Mouse (Mus musculus): ENCODE measurements at regions not wholly inside any gene's neighbourhood (a gene's known extent, or its start where the extent isn't known, plus 50 kb on each side); places are given as distances from the start of the nearest gene placed in this dataset.

DNA sequence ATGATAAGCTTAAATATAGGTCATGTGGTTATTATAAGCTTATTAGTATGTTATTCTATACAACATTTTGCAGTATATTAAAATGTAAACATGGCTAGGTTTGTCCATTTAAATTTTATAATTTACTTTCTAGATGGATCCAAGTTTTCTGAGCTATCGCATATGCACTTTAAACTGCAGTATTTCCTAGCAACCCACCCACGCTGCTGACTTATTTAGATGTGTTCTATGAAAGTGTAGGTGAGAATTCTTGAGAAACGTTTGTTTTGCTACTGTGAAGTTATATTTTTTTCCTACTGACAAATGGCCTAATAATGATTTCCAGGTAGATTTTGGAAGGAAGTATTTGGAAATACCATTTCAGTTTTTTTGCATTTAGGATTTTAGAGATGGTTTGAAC is 308.0 kb downstream of the Gbe1 start:
- DNase-seq, result no peak

DNA sequence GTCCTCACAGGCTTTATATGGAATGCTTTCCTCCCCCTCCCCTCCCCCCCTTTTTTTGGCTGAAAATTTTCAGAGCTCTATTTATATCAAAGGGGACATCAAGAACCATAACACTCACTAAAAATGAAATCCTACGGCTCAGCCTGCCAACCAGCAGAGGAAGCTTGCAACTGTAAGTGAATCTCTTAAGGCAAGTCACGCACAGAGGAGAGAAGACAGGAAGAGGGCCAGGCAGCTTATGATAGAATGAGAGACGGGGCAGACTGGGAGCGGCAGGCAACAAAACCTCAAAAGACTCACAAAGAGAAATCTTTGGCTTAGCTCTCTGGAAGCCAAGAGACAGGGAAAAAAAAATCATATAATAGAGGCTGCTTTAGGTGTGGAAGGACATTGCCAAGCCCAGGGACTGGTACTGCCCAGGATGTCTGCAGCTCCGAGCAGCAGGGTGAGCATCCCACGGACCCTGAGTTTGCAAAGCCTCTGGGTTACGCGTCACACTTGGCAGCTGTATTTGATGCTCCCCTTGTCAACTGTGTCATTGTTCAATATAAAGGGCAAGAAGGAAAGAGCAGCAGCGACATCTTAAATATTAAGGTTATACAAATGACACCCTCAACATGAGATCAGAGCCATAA is 330.0 kb downstream of the Gbe1 start:
- DNase-seq, result peak; percentile 7

DNA sequence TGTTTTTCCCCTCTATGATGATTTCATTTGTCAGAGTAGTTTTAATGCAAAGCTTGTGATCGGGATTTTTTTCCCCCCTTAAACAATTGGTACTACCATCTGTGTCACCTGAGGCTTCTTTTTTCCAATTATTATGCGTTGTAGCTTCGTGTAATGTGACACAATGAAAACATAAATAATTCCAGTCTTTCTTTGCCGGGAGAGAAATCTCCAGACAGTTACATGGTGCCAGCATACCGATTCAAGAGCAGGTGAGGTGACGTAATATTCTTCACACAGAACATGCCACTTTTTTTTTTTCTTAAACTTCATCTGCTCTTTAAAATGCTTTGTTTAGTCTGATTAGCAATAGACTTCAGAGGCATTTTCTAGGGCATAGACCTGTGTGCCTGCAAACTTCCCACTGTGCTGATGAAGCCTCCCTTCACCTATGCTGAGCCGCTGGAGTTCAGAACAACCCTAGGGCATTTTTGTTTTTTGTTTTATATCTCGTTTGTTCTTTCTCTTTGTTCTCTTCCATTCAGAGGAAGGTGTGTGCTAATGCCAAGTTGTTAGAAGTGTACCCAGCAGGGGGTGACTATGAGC is 331.0 kb downstream of the Gbe1 start:
- no peak for DNase-seq

DNA sequence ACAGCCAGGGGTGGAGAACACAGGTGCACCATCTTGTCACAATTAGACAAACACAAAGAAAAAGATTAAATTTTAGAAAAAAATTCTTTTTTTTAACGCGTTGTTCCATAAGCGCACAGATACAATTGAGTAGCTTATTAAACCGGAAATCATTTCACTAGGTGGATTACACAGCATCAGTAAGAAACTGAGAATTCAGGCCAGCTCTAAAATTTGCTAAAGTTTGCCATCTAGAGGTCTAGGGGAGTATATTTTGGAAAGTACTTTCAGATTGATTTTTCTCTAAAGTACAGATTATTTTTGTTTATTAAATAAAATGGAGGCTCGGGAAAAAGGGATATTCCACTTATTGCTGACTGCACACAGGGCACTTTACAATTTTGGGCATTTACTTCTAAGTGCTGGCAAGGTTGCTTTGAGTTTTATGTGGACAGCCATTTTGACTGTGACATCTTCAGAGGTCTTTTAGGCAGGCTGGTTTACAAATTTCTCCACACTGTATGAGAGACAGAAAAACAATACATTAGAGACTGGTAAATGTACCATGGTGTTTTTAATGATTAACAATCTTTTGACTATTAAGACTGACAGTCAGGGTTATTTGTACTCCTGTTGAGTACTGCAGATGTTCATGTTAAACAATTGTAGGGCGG is 340.8 kb downstream of the Gbe1 start:
- no peak for DNase-seq

DNA sequence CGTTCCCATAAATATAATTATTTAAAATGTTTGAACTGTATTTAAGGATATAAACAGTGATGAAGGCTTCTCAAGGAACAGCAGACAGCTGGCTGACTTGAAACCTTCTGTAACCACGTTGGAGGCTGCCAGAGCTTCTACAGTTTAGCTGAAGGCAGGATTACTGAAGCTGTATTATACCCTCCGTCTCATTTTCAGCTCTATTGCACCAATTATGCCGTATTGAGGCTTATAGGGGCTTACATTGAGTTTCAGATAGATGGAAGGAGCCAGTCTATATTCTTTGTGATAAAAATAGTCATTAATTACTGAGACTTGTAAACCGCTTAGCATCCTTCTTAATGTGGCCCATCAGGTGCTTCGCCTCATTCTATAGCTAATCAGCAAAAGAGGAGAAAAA is 376.1 kb downstream of the Gbe1 start:
- DNase-seq, result no peak

DNA sequence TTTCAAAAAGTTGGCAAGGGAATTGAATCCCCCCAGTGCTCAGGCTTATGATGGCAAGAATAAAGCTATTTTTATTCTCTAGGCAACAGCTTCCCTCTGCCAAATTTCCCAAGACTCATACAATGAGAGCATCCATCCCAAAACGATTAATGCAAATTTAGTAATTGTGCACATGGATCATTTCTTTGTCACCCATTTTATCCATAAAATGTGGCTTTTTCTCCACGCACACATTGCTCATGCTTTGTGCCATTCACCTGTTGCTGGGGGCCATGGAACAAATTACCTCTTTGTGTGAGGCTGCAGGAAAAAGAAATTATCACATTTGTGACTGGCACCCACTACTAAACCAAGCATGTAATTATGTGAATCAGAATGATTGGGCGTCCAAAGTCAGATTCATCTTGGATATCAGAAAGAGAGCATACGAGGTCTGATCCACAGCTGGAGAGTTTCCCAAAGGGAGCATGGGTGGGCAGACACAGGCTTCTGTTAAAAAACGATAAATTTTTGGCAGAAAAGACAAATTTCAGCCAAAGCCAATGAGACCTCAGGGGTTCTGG is 411.1 kb downstream of the Gbe1 start:
- peak; percentile 3 for DNase-seq

DNA sequence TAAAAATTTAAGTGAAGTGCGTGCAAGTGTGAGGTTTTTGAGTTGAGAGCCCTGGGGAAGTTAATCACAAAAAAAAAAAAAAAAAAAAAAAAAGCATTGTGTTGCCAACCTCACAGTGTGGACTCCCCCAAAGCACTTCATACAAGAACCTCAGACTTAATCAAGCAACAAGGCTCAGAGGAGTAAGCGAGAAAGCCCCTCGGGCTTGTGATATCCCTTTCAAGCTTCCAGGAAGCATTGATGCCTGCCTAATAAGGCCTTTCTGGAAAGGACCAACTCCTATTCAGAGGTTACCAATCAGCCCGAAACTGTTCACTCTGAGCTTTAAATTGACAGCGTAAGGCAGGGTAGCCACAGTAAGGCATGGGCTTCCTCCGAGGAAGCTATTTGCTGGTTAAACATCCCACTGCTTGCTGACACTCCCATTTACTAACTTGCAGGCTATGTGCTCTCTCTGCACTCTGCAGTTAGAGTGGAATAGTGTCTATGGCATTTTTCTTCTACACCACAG is 411.6 kb downstream of the Gbe1 start:
- no peak for DNase-seq

DNA sequence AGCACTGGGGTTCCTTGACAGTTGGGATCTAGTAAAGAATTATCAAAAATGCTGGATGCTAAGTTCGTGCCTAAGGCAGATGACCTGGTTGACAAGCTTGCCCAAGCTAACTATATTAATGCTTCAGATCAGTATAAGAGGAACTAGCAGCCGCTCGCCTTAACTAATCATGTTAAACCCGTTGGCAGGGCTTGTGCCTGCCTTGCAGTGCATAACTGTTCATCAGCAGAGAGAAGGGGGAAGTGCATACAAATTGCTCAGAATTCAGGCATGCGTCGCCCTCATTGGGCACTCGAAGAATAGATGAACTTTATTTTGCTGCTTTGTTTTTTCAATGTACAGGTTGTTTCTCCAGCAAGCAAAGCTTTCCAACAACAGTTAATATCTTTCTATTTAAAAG is 419.3 kb downstream of the Gbe1 start:
- no peak for DNase-seq

DNA sequence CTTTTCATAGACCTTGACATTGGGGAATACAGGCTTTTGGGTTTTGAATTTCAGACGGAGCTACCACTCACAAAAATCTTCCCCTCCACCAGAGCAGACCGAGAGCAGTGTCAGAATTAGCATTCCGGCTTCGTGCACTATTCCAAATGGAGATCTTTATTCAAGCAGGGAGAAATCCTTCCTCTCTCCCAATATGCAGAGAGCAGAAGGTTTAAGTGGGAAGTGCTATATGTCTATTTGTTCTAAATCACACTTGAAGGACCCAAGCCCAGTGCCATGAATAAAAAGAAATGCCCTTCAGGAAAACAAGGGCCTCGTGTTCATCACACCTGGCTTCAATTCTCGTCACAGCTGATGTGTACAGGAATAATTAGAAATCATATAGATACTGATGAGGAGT is 426.3 kb downstream of the Gbe1 start:
- no peak for DNase-seq

DNA sequence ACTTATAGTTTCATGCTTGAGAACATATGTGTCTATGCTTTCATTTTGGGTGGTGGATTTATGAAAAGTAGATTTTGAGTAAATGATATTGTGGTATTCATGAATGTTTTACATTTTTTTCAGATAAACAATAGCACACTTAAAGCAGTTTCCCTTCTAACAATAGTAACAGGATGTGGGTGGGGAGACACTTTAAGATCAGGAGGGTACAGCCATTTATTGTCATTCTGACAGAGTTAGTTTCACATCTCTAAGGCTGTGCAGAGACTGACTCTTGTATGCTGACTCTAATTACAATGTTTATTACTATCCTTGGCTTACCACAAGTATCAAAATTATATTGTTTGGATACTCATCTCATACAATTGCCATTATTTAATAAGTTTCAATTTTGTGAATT is 440.5 kb downstream of the Gbe1 start:
- DNase-seq, result no peak

DNA sequence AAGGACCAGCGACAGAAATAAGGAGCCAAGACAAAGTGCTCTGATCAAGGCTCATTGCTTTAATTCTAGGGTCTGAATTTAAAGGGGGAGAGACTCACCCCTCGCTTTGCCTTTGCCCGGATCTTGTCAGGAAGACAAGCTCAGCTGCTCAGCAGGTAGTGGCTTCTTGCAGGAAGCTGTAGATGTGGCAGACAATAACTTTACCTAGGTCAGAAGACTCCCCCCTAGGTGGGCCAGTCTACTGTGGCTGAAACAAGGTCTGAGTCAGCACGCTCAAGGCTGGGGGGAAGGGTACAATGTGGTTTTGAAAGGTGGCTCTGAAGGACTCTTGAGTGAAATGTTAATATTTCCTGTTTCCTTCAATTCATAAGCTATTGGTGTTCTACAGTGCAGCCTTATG is 484.3 kb downstream of the Gbe1 start:
- no peak for DNase-seq

DNA sequence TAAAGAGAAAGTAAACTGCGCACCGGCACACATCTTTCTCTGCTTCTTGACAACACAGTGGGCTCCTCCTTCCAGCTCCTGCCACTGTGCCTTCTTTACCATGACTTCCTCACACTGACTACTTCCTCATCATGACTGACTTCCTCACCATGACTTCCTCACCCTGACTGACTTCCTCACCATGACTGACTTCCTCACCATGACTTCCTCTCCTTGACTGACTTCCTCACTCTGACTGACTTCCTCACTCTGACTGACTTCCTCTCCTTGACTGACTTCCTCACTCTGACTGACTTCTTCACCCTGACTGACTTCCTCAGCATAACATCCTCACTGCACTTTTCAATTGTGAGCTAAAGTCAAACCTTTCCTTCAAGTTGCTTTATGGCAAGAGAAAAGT is 489.8 kb downstream of the Gbe1 start:
- no peak for DNase-seq

DNA sequence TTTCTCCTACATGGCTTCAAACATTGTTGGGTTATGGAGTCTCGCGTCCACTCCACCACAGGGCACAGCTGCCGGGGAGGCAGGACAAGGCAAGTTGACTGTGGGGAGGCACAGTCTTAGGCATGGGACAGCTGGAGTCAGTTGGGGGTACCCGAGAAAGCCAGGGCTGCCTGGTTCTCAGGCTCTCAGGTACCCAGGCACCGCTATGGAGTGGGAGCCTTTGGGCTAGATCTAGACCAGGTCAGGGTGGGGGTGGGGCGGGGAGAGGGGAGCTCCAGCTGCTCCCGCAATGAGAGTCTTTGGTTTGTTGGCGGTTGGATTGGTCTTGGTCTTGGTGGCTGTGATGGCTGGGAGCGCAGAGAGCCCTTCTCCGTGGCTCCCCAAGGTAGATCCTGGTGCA is 512.2 kb downstream of the Gbe1 start:
- DNase-seq, result no peak

DNA sequence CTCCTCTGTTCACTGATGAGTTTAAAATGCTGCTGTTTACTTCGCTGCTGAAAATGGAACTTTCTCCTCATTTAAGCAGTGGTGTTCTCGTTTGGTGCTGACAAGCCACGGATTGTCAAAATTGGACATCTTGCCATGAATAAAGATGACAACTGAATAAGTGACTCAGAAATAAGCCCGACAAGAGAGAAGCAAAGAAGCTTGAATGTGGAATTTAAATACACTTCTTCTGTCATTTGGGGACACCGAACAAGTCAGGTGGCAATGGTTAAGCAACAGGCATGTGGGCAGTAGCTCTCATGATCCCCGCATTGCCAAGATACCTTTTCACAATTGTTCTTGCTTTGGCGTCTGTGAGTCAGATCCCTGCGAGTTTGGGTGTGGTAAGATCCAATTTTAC is 521.3 kb downstream of the Gbe1 start:
- DNase-seq, result peak; percentile 20

DNA sequence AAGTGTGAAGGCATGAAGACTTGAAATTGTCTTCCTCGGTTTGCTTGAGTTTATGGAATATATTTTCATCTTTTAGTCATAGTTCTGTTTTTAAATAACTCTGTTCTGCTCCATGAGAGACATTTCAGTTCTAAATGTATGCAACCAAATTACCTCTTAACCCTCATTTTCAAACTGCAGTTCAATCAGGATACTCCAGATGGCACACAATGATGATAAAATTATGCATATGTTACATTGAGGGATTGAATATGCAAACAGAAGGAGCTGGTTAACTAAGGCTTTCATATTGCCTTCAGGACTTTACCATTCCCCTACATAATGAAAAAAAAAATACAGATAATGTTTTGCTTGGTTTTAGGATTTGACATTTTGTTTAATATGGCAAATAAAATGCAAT is 524.4 kb downstream of the Gbe1 start:
- no peak for DNase-seq

DNA sequence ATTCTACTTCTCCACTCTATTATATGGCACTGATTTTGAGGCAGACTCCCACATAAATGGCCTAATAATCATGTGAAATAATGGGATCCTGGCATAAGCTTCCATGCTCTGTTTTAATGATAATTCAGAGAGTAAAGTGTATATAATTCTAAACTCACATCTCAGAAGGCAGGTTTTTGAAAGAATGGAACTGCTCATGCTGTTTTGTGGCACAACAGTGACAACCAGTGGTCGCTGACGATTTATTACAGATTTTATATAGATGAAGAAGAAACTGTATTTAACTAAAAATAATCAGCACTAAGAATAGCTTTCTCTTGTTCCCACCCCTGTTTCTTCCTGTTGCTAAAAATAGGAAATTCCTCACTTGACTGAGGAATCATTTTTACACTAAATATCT is 554.5 kb downstream of the Gbe1 start:
- DNase-seq, result no peak

DNA sequence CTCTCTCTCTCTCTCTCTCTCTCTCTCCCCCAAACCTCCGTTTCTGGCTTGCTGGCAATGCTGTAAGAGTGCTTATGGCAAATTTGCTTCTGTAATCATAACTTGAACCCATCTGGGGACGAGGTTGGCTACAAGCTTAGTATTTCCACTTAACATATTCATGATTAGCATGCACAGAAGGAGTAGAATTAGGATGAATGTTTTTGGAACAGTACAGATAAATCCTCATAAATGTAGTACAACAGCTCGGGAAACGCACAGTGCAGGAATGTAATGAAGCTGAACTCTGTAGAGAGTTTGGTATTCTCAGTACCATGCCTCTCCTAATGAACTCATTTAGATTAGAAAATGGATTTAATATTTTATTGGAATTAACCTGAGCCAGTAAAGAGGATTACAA is 555.5 kb downstream of the Gbe1 start:
- no peak for DNase-seq

DNA sequence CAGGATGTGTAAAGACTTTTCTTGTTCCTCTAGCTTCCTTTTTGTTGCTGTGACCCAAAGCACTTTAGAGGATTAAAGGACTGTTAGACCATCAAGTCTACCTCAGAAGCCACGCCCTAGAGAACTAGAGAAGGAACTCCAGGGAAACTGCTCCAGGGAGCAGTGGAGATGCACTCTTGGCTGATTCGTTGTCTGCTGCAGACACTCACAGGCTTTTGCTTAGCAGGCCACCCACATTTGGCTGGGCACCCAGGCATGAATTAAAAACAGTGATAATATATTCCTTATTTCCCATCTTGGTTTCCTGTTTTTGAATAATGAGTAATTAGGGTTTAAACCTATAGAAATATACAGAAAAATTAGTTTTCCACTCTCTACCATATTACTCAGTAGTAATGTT is 560.3 kb downstream of the Gbe1 start:
- no peak for DNase-seq

DNA sequence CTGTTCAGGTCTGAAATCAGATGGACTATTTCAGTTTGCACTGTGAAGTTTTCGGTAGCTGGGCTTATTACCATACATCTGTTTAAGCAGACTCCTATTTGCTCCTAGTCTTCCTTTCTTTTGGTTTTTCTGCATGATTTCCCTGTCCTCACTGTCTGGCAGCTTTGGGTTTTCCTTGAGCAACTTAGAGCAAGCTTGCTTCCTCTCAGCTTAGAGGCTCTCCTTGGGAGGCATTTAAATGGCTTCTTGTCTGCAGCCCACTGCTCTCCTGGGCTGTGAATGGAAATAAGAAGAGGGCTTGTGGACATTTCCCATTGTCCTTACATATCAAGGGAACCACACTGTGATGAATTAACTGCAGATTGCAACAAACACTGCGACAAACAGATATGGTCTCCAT is 566.9 kb downstream of the Gbe1 start:
- no peak for DNase-seq

DNA sequence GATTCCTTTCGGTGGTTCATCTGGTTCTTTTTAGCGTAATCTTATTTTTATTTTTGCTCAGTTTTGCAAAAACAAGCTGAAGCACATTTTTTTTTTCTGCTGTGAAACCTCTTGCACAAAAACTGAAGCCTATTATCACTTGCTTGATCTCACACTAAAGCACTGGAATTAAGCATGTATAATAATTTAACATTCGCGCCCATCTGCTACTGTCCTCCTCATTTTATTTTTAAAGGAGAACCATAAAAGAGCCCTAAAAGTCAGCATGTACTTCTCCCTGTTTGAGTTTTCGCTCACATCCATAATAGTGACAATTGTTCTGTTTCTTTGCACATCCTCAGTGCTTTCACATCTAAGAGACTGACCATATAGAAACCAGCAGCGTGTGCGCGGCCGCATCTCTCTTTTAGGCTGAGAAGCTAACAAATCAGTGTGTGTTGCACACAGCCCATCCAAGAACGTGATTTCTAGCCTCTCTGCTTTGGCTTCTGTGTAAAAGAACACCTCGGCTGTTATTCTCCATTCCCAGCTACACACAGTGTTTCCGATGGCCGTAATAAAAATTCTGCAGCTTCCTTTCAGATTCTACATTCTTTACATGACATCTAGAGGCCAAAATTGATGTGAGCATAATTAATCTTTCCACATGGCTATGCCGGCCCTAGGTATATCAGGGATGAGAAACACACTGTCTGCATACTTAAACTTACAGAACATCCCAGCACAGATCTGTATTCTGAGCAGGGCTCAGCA is 567.5 kb downstream of the Gbe1 start:
- no peak for DNase-seq

DNA sequence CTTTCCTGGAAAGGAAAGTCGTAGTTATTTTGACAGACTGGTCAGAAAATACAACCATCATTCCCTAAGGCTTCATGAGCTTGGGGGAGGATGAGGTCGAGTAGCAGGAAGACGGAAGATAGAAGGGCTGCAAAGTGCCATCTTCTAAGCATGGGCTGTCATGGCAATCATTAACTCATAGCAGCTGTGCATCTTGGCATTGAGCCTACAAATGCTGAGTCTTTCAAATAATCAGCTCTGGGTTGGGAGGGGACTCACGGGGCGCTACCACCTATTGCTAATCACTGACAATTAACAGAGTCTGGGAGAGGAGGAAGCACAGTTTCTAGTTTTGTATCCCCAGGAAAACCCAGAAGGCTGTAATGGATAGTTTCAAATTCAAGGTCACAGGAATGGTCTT is 586.3 kb downstream of the Gbe1 start:
- DNase-seq, result no peak

DNA sequence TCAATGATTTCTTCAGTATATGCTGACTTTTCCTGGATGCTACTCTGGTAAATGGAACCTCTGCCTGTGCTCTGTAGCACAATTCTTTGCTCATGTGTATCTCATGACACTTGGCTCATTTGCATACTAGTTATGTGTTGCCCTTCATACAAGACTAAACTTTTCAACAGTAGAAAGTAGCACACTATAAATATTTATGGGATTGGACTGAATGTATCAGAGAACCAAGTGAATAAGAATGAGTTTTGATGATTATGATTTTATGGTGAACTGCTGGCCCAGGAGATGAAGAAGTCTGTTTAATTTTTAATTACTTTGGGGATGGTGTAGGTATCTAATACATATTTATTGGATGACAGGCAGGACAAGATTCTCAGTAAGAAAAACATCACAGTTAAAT is 606.3 kb downstream of the Gbe1 start:
- DNase-seq, result no peak

DNA sequence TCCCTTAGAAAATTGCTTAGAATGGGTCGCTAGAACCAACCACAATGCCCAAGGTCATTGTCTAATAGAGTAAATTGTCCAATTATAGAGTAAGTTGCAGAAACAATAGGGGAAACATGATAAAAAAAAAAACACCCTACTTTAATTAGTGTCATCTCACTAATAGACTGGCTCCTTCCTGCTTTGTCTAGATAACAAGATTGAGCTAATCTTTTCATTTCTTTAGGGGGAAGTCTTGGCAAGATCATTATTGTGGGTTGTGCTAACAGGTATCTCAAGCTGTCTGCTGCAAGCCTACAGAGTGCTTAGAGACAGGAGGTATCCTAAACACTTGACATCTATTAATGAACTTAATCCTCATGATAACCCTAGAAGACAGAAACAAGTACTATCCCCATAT is 615.9 kb downstream of the Gbe1 start:
- no peak for DNase-seq

DNA sequence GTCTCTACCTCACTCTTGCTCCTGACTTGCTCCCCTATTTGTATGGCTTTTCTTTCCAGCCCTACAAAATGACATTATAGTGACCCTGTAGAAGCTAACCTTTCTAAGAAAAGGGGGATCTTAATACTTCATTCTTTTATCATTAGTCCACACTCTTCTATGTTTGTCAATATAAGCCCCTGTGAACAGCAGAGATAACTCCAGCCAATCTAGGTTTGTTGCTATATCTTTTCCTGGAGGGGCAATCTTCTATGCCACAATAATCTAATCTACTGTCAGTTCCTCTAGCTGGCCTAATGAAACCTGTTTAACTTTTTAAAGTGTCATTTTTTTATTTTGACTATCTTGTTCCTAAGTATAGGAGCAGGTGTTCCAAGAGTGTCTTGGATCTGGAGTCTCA is 622.2 kb downstream of the Gbe1 start:
- no peak for DNase-seq

Measured in layer of hippocampus, adult 9-11 months (tissue).